Mouse (Mus musculus): Measurements from ENCODE around the gene Eif4a1. TPM values are rescaled to one million over a fixed set of nuclear protein-coding genes. Genes with fewer than 3 reads are reported as not detected.

The Eif4a1 gene
- total and polyA plus RNA-seq, 3 experiments = 114 to 1,689 (median 634) TPM

DNA sequence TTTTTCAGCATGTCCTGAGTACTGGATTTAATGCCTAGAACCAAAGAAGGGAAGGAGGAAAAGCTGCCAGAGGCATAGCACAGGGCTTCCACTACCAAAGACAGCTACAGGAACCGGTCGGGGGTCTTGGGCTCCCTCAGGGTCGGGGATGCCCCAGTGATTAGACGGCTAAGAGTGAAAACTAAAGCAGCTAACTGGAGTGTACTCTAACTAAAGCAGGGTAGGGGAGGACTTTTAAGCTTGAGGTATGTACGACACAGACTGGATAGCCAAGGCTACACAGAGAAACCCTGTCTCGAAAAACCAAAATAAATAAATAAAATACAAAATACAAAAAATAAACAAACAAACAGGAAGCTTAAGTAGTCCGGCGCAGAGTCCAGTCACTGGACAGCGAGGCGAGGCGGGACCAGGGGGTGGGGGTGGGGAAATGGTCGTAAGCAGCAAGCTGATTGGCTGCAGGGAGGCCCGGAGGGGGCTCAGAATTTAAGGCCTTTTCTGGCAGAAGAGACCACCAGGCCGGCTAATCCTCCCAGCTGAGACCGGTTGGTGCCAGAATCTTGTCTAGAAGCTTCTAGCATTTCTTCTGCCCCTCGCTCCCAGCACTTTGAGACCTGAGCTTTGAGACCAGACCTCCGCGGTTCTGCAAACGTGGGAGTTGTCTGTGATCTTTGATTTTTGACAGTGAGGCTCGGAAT lies 50.5 kb downstream of the Eif4a1 start, which contains the start of gene Sat2:
Gene Sat2, plus strand, starts transcription at position 454 of the 698 bp plus-strand sequence.
- Histone ChIP-seq H3K9ac (ENCODE audit: control insufficient read depth, low read depth, low read length, poor library complexity, severe bottlenecking) (0 out of 2 replicates have a peak within 1 kb of the TSS, but pooled peaks have one; percentile 20), H3K9me3 (replicated peaks; ENCODE audit: insufficient read depth, low read length) (no peaks in the 10 kb centered on the region), H3K27ac (ENCODE audit: control insufficient read depth, low read depth, low read length) (peak within 1 kb of the TSS; percentile 26), H3K4me3 (ENCODE audit: control insufficient read depth in 1 of 2, insufficient read depth in 1 of 2, low read depth in 2 of 2, low read length in 2 of 2) (no peak within 1 kb of the TSS), H3K4me1 (ENCODE audit: control insufficient read depth in 1 of 2, insufficient read depth in 2 of 2, low read length in 2 of 2) (peaks cover 6 to 12% of the 10 kb centered on the region in 2 experiments), H3K27me3 (ENCODE audit: control insufficient read depth in 1 of 2, insufficient read depth in 2 of 2, low read length in 2 of 2) (no peaks in the 10 kb centered on the region), H3K79me2 (ENCODE audit: control insufficient read depth, insufficient read depth, low read length, poor library complexity) (no peaks in the 10 kb centered on the region), H3K36me3 (ENCODE audit: control insufficient read depth in 1 of 2, insufficient read depth in 2 of 2, low read length in 2 of 2) (peaks cover 0 to 10% of the 10 kb centered on the region in 2 experiments; a peak in 2 of 4 replicates)
- no peak for DNase-seq (ENCODE audit: low read depth, low spot score)
- TF ChIP-seq MYB (IDR thresholded peaks at IDR 0.05; ENCODE audit: low read depth, low read length) (no peak), SIN3A (IDR thresholded peaks at IDR 0.05; ENCODE audit: low read length) (no peak), ZKSCAN1 (IDR thresholded peaks at IDR 0.05; ENCODE audit: low read depth, low read length) (no peak)

- Histone ChIP-seq H3K36me3 (ENCODE audit: control insufficient read depth in 1 of 2, insufficient read depth in 2 of 2, low read length in 2 of 2) (peaks cover 0 to 10% of the 10 kb centered on the region in 2 experiments; a peak in 2 of 4 replicates), H3K27me3 (ENCODE audit: control insufficient read depth in 1 of 2, insufficient read depth in 2 of 2, low read length in 2 of 2) (0 out of 4 replicates have a peak, but pooled peaks cover 1 to 3% of the 10 kb centered on the region in 2 experiments), H3K27ac (ENCODE audit: control insufficient read depth, low read depth, low read length) (peak overlapping the region; percentile 26), H3K9me3 (replicated peaks; ENCODE audit: insufficient read depth, low read length) (no peaks in the 10 kb centered on the region), H3K9ac (ENCODE audit: control insufficient read depth, low read depth, low read length, poor library complexity, severe bottlenecking) (0 out of 2 replicates have a peak overlapping the region, but pooled peaks have one; percentile 25), H3K4me1 (ENCODE audit: control insufficient read depth in 1 of 2, insufficient read depth in 2 of 2, low read length in 2 of 2) (peaks cover 6 to 12% of the 10 kb centered on the region in 2 experiments), H3K4me3 (ENCODE audit: control insufficient read depth in 1 of 2, insufficient read depth in 1 of 2, low read depth in 2 of 2, low read length in 2 of 2) (peak overlapping the region in 1 of 2 experiments; percentile 20; a peak in 1 of 4 replicates), H3K79me2 (ENCODE audit: control insufficient read depth, insufficient read depth, low read length, poor library complexity) (no peaks in the 10 kb centered on the region)
- peak; percentile 87 for DNase-seq (ENCODE audit: low read depth, low spot score)
- TF ChIP-seq MAFK (IDR thresholded peaks at IDR 0.05; ENCODE audit: borderline replicate concordance, low read depth, low read length) (no peak), RCOR1 (IDR thresholded peaks at IDR 0.05; ENCODE audit: low read depth, low read length) (no peak), UBTF (IDR thresholded peaks at IDR 0.05; ENCODE audit: borderline replicate concordance, insufficient read depth, low read depth, low read length) (no peak), MEF2A (IDR thresholded peaks at IDR 0.05; ENCODE audit: extremely low read depth, insufficient replicate concordance, low read depth, low read length, poor library complexity, severe bottlenecking) (no peak), TCF12 (IDR thresholded peaks at IDR 0.05; ENCODE audit: low read depth, low read length) (0 out of 2 replicates have a peak, but pooled peaks have one; percentile 19), GATA1 (IDR thresholded peaks at IDR 0.05; ENCODE audit: low read depth, low read length) (peak; percentile 83), ELF1 (IDR thresholded peaks at IDR 0.05; ENCODE audit: low read depth, low read length) (no peak), TBP (IDR thresholded peaks at IDR 0.05; ENCODE audit: low read depth, low read length) (peak; percentile 56; the same call in 1 of the 2 replicates), NELFE (IDR thresholded peaks at IDR 0.05; ENCODE audit: low read depth, low read length) (no peak), ZMIZ1 (IDR thresholded peaks at IDR 0.05; ENCODE audit: low read depth, low read length) (no peak), CHD2 (IDR thresholded peaks at IDR 0.05; ENCODE audit: low read length) (no peak), SIN3A (IDR thresholded peaks at IDR 0.05; ENCODE audit: low read length) (peak; percentile 81), E2F4 (IDR thresholded peaks at IDR 0.05; ENCODE audit: borderline replicate concordance, low read depth, low read length) (no peak), ETS1 (IDR thresholded peaks at IDR 0.05; ENCODE audit: low read depth, low read length) (peak; percentile 30; the same call in 1 of the 2 replicates), ZNF384 (IDR thresholded peaks at IDR 0.05; ENCODE audit: low read depth, low read length) (no peak; the same call in 1 of the 2 replicates), EP300 (IDR thresholded peaks at IDR 0.05; ENCODE audit: low read depth in 1 of 2, low read length in 2 of 2) (peak in 1 of 2 experiments; percentile 43; a peak in 2 of 4 replicates), MXI1 (IDR thresholded peaks at IDR 0.05; ENCODE audit: low read depth, low read length) (peak; percentile 68), KAT2A (conservative IDR thresholded peaks at IDR 0.05; ENCODE audit: low read depth, low read length) (no peak), ZC3H11A (IDR thresholded peaks at IDR 0.05; ENCODE audit: low read depth, low read length) (no peak), POLR2A (IDR thresholded peaks at IDR 0.05; ENCODE audit: control insufficient read depth in 1 of 2, insufficient read depth in 1 of 2, low read depth in 1 of 2, low read length in 2 of 2, poor library complexity in 1 of 2) (no peak), BHLHE40 (IDR thresholded peaks at IDR 0.05; ENCODE audit: borderline replicate concordance, low read depth, low read length) (no peak), SMC3 (IDR thresholded peaks at IDR 0.05; ENCODE audit: low read depth, low read length) (0 out of 2 replicates have a peak, but pooled peaks have one; percentile 17), USF2 (IDR thresholded peaks at IDR 0.05; ENCODE audit: borderline replicate concordance in 1 of 2, insufficient read depth in 1 of 2, low read depth in 1 of 2, low read length in 2 of 2) (no peak), HCFC1 (IDR thresholded peaks at IDR 0.05; ENCODE audit: low read depth, low read length) (no peak), MYB (IDR thresholded peaks at IDR 0.05; ENCODE audit: low read depth, low read length) (no peak), MAX (IDR thresholded peaks at IDR 0.05; ENCODE audit: low read length) (0 out of 2 replicates have a peak, but pooled peaks have one; percentile 25)
These were observed 51.7 kb downstream of the Eif4a1 start for GRCm38 (mm10) chr11:69620394-69621081.

Data from MEL (cell line).